Mouse (Mus musculus): ENCODE data around the gene Srsf3. TPM values are rescaled to one million over a fixed set of nuclear protein-coding genes. Genes with fewer than 3 reads are reported as not detected.

The Srsf3 gene
- polyA plus RNA-seq, 1 experiment from 2014 or later = 451 TPM

DNA sequence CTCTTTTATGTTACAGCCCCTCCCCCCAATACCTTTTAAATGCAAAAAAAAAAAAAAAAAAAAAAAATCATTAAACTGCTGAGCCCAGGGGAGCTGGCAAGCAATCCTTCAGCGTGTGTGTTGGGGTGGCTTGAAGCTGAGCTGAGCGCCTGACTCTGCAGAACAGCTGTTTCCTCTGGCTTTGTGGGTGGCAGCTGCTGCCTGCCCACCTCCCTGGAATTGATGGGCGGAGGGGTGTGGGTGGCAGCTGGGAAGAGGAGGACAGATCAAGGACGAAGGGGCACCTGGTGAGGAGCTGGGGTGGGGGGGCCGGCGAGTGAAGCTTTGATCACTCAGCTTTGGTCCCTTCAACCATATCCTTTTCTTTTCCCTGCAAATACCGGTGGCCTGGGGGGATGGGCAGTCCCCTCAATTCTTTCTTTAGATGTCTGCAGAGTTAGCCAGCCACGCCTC lies 24.3 kb downstream of the Srsf3 start:
- no peak overlapping the region for H3K27ac ChIP-seq (ENCODE audit: low read length)
- no peak overlapping the region for H3K4me3 ChIP-seq (ENCODE audit: low read length)
- no peaks in the 10 kb centered on the region for H3K27me3 ChIP-seq (replicated peaks; ENCODE audit: control insufficient read depth, insufficient read depth, low read length)
- no peaks in the 10 kb centered on the region for H3K36me3 ChIP-seq (ENCODE audit: control insufficient read depth, insufficient read depth, low read length)
- WGBS = 14% methylated on average over 8 of the region's 8 CpGs
- no peak overlapping the region for H3K9ac ChIP-seq (ENCODE audit: low read depth, low read length)
- peaks cover 31% of the 10 kb centered on the region for H3K4me1 ChIP-seq (ENCODE audit: control insufficient read depth, insufficient read depth, low read length)
- no peak overlapping the region for H3K4me2 ChIP-seq (ENCODE audit: low read depth, low read length)
- H3K9me3 ChIP-seq (ENCODE audit: control insufficient read depth, low read length) = no peaks in the 10 kb centered on the region
- ATAC-seq = no peak

DNA sequence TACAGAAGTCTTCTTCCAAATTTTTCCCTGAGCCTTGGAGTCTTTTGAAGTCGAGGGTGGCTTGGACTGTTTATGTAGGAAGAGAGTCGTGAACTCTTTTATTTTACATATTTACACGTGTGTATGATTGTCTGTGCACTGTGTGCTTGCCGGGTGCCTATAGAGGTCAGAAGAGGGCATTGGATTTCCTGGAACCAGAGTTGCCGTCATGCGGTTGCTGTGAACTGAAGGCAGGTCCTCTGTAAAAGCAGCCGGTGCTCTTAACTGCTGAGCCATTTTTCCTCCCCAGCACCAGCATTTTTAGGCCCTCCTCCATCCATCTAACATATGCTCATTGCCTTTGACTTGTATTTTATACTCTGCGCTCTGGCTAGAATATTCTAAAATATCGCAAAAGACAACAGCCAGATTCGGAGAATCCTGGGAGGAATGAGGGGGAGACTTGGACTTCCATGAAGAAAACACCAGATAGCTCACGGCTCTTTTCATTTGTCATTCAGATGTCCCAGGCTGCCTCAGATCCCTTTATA lies 25.0 kb downstream of the Srsf3 start:
- no peak for ATAC-seq
- H3K9ac ChIP-seq (ENCODE audit: low read depth, low read length) = no peak overlapping the region
- peaks cover 34% of the 10 kb centered on the region for H3K4me1 ChIP-seq (ENCODE audit: control insufficient read depth, insufficient read depth, low read length)
- WGBS = 71% methylated on average over 11 of the region's 11 CpGs
- no peaks in the 10 kb centered on the region for H3K36me3 ChIP-seq (ENCODE audit: control insufficient read depth, insufficient read depth, low read length)
- H3K4me2 ChIP-seq (ENCODE audit: low read depth, low read length) = no peak overlapping the region
- H3K4me3 ChIP-seq (ENCODE audit: low read length) = no peak overlapping the region
- H3K27ac ChIP-seq (ENCODE audit: low read length) = no peak overlapping the region
- H3K27me3 ChIP-seq (replicated peaks; ENCODE audit: control insufficient read depth, insufficient read depth, low read length) = no peaks in the 10 kb centered on the region
- no peaks in the 10 kb centered on the region for H3K9me3 ChIP-seq (ENCODE audit: control insufficient read depth, low read length)

DNA sequence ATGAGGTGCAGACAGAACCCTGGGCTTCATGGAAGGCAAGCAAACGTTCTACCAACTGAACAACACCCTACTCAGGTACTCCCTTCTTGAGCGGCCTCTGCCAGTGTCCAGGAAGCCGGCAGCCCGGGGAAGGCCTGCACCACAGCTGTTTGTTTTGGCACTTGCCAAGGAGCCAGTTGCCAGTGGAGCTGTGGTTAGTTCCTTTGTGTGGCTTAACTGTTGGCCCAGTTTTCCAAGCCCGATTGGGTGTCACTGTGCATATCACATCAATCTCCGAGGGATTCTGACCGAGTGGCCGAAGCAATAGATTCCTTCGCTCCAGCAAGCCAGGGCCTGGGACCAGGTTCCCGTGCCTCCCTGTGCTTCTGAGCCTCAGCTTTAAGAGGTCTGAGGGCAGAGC lies 25.5 kb downstream of the Srsf3 start:
- no peak overlapping the region for H3K9ac ChIP-seq (ENCODE audit: low read depth, low read length)
- ATAC-seq = no peak
- H3K9me3 ChIP-seq (ENCODE audit: control insufficient read depth, low read length) = no peaks in the 10 kb centered on the region
- H3K27ac ChIP-seq (ENCODE audit: low read length) = no peak overlapping the region
- peaks cover 39% of the 10 kb centered on the region for H3K4me1 ChIP-seq (ENCODE audit: control insufficient read depth, insufficient read depth, low read length)
- H3K36me3 ChIP-seq (ENCODE audit: control insufficient read depth, insufficient read depth, low read length) = no peaks in the 10 kb centered on the region
- no peaks in the 10 kb centered on the region for H3K27me3 ChIP-seq (replicated peaks; ENCODE audit: control insufficient read depth, insufficient read depth, low read length)
- no peak overlapping the region for H3K4me3 ChIP-seq (ENCODE audit: low read length)
- WGBS = 82% methylated on average over 10 of the region's 10 CpGs
- no peak overlapping the region for H3K4me2 ChIP-seq (ENCODE audit: low read depth, low read length)

DNA sequence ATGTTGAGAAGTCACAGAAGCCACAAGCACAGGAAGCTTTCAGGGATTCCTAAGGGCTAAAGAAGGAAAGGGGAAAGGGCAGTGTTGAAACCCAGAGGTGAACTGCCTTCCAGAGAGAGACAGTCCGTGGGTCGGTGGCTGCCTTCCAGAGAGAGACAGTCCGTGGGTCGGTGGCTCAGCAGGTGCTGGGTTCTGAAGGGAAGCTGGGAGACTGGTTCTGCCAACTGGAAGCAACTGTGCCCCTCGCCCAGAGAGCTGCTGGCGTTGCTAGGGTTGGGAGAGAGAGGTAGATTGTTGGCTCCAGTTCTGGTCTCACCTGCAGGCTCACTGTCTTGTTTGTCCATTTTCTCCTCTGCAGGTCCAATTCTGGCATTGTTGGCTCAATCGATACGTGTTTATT lies 26.1 kb downstream of the Srsf3 start:
- H3K36me3 ChIP-seq (ENCODE audit: control insufficient read depth, insufficient read depth, low read length) = no peaks in the 10 kb centered on the region
- no peaks in the 10 kb centered on the region for H3K27me3 ChIP-seq (replicated peaks; ENCODE audit: control insufficient read depth, insufficient read depth, low read length)
- 67% methylated on average over 8 of the region's 8 CpGs for WGBS
- H3K9me3 ChIP-seq (ENCODE audit: control insufficient read depth, low read length) = no peaks in the 10 kb centered on the region
- H3K9ac ChIP-seq (ENCODE audit: low read depth, low read length) = no peak overlapping the region
- peaks cover 39% of the 10 kb centered on the region for H3K4me1 ChIP-seq (ENCODE audit: control insufficient read depth, insufficient read depth, low read length)
- ATAC-seq = no peak
- no peak overlapping the region for H3K27ac ChIP-seq (ENCODE audit: low read length)
- H3K4me2 ChIP-seq (ENCODE audit: low read depth, low read length) = no peak overlapping the region
- H3K4me3 ChIP-seq (ENCODE audit: low read length) = no peak overlapping the region

DNA sequence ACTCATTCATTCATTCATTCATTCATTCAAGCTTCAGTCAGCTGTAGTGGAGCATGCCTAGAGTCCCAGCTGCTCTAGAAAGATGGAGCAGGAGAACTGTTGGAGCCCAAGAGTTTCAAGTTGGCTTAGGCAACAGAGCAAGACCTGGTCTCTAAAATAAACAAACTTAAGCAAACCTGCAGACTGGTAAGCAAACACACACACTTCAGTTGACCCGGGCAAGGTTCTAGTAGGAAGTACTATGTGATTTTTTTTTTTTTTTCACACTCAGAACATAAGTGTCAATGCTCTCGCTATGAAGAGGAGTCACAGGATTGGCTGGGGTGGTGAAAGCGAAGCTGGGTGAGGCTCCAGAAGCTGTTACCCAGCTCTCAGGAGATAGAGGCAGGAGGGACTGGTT lies 27.2 kb downstream of the Srsf3 start:
- 65% methylated on average over 3 of the region's 3 CpGs for WGBS
- H3K4me2 ChIP-seq (ENCODE audit: low read depth, low read length) = no peak overlapping the region
- H3K9me3 ChIP-seq (ENCODE audit: control insufficient read depth, low read length) = no peaks in the 10 kb centered on the region
- peaks cover 33% of the 10 kb centered on the region for H3K4me1 ChIP-seq (ENCODE audit: control insufficient read depth, insufficient read depth, low read length)
- no peaks in the 10 kb centered on the region for H3K36me3 ChIP-seq (ENCODE audit: control insufficient read depth, insufficient read depth, low read length)
- no peaks in the 10 kb centered on the region for H3K27me3 ChIP-seq (replicated peaks; ENCODE audit: control insufficient read depth, insufficient read depth, low read length)
- no peak overlapping the region for H3K4me3 ChIP-seq (ENCODE audit: low read length)
- H3K9ac ChIP-seq (ENCODE audit: low read depth, low read length) = no peak overlapping the region
- no peak overlapping the region for H3K27ac ChIP-seq (ENCODE audit: low read length)
- ATAC-seq = no peak

DNA sequence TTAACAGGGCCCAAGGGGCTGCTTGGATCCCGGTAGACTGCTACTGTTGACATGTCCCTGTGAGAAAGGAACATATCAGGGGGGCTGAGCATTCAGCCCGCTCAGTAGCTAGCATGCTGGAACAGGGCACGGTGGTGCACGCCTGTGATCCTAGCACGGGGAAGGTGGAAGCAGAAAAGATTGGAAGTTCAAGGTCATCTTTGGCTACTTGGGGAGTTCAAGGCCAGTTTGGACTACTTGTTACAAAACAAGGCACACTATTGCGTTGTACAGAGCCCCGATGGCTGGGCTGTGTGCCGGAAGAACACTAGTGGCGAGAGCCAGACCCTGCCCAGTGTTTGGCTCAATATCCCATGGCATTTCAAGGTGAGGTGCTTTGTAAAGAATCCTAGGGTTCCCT lies 28.5 kb downstream of the Srsf3 start:
- Histone ChIP-seq H3K9ac (ENCODE audit: low read depth, low read length) (no peak overlapping the region), H3K27me3 (replicated peaks; ENCODE audit: control insufficient read depth, insufficient read depth, low read length) (no peaks in the 10 kb centered on the region), H3K4me1 (ENCODE audit: control insufficient read depth, insufficient read depth, low read length) (peaks cover 29% of the 10 kb centered on the region), H3K4me2 (ENCODE audit: low read depth, low read length) (no peak overlapping the region), H3K36me3 (ENCODE audit: control insufficient read depth, insufficient read depth, low read length) (no peaks in the 10 kb centered on the region), H3K9me3 (ENCODE audit: control insufficient read depth, low read length) (no peaks in the 10 kb centered on the region), H3K27ac (ENCODE audit: low read length) (no peak overlapping the region), H3K4me3 (ENCODE audit: low read length) (no peak overlapping the region)
- 85% methylated on average over 9 of the region's 9 CpGs for WGBS
- ATAC-seq = no peak

DNA sequence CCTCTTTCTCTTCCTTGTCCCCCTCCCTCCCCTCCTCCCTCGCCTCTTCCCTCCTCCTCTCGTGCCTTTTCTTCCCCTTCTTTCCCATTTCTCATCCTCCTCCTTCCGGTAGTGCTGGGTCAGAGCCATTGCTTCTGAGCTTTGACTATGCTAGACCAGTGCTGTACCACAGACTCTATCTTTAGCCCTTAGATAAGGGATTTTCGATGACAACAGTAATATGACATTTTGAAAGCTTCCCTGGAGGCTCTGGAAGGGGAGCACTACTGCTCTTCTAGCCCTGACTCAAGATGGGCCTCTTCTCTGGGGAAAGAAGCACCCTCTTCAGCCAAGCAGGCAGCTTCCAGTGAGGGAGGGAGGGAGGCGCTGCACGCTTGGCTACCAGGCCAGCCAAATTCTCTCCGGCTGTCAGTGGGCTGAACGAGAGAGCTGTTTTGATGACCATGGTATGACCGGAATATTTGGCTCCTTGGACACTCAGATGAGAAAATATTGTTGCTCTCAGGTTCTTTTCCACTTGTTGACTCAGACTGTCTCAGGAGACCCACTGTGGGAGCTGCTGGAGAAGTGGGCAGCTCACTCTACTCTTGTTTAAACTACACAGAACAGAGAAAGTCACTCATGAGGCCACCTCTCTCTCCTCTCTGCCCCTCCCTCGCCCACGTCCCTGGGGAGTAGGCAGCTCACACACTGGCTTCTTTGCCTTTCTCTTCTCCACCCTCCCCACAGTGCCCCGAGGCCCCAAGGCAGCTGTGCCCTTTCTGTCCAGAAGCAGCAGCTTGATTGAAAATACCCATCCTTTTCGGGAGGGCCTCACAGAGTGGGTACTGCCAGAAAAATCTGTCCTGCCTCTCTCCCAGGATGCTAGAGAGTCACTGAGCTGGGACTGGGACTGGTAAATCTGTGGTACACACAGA lies 29.9 kb downstream of the Srsf3 start:
- Histone ChIP-seq H3K9ac (ENCODE audit: low read depth, low read length) (no peak overlapping the region), H3K9me3 (ENCODE audit: control insufficient read depth, low read length) (no peaks in the 10 kb centered on the region), H3K27ac (ENCODE audit: low read length) (no peak overlapping the region), H3K36me3 (ENCODE audit: control insufficient read depth, insufficient read depth, low read length) (no peaks in the 10 kb centered on the region), H3K27me3 (replicated peaks; ENCODE audit: control insufficient read depth, insufficient read depth, low read length) (no peaks in the 10 kb centered on the region), H3K4me1 (ENCODE audit: control insufficient read depth, insufficient read depth, low read length) (peaks cover 16% of the 10 kb centered on the region; the same call in 1 of the 2 replicates), H3K4me2 (ENCODE audit: low read depth, low read length) (no peak overlapping the region), H3K4me3 (ENCODE audit: low read length) (no peak overlapping the region)
- 49% methylated on average over 13 of the region's 13 CpGs for WGBS
- no peak for ATAC-seq

DNA sequence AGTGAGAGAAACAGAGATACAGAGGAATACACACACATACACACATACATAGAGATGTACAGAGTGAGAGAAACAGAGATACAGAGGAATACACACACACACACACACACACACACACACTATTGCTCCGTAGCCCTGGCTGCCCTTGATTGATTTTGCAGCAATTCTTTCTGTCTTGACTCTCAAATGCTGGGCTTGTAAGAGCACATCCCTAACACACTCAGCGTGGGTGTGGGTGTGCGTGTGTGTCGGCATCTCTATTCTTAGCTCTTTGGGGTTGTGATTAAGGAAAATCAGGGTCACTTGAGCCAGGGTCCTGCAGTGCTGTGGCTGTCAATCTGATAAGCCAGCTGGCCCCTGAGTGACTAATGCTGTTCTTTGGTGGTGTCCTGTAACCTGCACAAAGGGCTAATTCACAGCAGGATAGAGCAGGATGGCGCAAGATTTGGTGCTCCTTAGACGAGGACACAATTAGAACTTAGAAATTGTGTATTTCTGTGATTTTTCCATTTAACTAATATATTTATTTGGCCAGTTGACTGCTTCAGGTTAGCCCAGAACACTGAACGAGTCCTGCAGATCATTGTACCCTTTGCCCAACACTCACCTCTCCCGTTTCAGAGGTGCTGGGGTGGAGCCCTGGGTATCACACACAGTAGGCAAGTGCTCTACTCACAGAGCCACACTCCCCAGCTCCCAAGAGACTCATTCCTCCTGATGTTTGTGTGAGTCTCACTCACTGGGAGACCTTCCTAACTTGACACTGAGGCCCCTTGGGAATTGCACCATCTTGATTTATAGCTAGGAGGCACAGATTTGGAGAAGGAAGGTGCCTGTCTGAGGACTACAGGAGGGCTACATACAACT lies 30.9 kb downstream of the Srsf3 start:
- no peak for ATAC-seq
- Histone ChIP-seq H3K36me3 (ENCODE audit: control insufficient read depth, insufficient read depth, low read length) (no peaks in the 10 kb centered on the region), H3K4me1 (ENCODE audit: control insufficient read depth, insufficient read depth, low read length) (peaks cover 16% of the 10 kb centered on the region; the same call in 1 of the 2 replicates), H3K9me3 (ENCODE audit: control insufficient read depth, low read length) (no peaks in the 10 kb centered on the region), H3K27me3 (replicated peaks; ENCODE audit: control insufficient read depth, insufficient read depth, low read length) (no peaks in the 10 kb centered on the region), H3K4me2 (ENCODE audit: low read depth, low read length) (no peak overlapping the region), H3K27ac (ENCODE audit: low read length) (no peak overlapping the region), H3K4me3 (ENCODE audit: low read length) (no peak overlapping the region), H3K9ac (ENCODE audit: low read depth, low read length) (no peak overlapping the region)
- WGBS = 60% methylated on average over 8 of the region's 8 CpGs

DNA sequence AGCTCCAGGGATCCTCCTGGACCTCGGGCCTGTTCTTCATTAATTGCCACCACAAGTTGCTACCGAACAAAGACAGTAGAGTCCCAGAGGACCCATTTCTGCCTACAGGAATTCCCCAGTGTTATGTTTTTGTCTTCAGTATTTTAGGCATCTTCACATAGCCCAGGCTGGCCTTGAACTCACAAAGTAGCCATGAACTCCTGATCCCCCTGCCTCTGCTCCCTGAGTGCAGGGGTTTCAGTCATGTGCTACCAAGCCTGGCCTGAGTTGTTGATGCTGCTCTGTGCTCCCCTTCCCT lies 31.5 kb downstream of the Srsf3 start:
- no peaks in the 10 kb centered on the region for H3K27me3 ChIP-seq (replicated peaks; ENCODE audit: control insufficient read depth, insufficient read depth, low read length)
- H3K9me3 ChIP-seq (ENCODE audit: control insufficient read depth, low read length) = no peaks in the 10 kb centered on the region
- 71% methylated on average over 2 of the region's 2 CpGs for WGBS
- no peak overlapping the region for H3K27ac ChIP-seq (ENCODE audit: low read length)
- no peak for ATAC-seq
- H3K4me2 ChIP-seq (ENCODE audit: low read depth, low read length) = no peak overlapping the region
- H3K36me3 ChIP-seq (ENCODE audit: control insufficient read depth, insufficient read depth, low read length) = no peaks in the 10 kb centered on the region
- peaks cover 21% of the 10 kb centered on the region; the same call in 1 of the 2 replicates for H3K4me1 ChIP-seq (ENCODE audit: control insufficient read depth, insufficient read depth, low read length)
- no peak overlapping the region for H3K4me3 ChIP-seq (ENCODE audit: low read length)
- no peak overlapping the region for H3K9ac ChIP-seq (ENCODE audit: low read depth, low read length)
